Mouse (Mus musculus) adrenal gland, postnatal 14 days (tissue): ENCODE measurements around the gene Gm21119. TPM values are rescaled to one million over a fixed set of nuclear protein-coding genes. Genes with fewer than 3 reads are reported as not detected.
"Not testable (repeated sequence)": the region's sequence is repeated elsewhere in the genome, so short reads cannot be mapped to it uniquely, and the experiment has no call there.

Experiments
- DNase-seq: peaks from one replicate; pipeline ENCODE4 v3.0.0; 2021; ENCODE audit warnings: mixed read lengths
- long read RNA-seq, 2 experiments: library from polyadenylated mRNA; stranded (forward); transcript quantifications; one replicate each; pipeline ENCODE4 v2.0.0; 2021
- total RNA-seq: library from RNA; stranded (reverse); gene quantifications from 2 replicates; pipeline ENCODE4 v1.2.3, GENCODE M21; 2021

Gm21119 gene
- 0.37 TPM in 1 of 2 replicates, not detected in the other for total RNA-seq
- long read RNA-seq, experiment 1, result 0 reads
- long read RNA-seq, experiment 2, result 0 reads

DNA sequence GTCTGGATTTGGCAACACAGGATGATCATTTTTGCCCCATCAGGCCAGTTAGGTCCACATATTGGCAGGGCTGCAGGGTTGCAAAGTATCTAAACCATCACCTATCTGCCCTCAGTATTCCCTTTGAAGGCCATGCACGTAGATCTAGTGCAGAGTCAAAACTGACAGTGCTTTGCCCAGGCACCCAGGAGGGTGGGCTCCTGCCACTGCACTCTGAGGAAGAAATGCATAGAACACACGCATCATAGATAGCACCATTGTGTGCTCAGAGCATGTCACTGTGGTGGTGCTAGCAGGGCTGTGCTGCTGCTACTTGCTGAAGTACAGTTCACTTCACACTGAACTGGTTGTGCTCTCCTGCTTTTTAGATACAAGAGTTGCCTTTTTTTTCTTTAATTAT, at the start of gene Gm21119:
TSS of gene Gm21119 (plus strand) at position 301 of the 400 bp plus-strand sequence.
- DNase-seq, result not testable (repeated sequence)

DNA sequence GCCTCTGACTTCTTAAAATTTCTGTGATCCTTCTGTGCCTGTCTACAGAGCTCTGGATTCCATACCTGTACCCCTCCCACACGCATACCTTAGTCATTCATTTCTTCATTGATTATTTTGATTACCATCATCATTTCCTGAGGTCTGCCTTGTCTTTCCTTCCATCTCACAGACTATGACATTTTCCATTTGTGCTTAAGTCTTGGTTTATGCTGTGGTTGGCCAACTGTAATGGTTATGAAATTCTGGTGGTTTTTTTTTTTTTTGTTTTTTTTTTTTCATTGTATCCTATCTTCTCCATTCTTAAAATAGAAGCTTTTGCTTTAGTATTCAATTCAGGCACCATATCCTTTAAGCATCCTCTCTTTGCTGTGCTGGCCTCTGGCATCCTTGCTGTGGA, 48.0 kb upstream of the Gm21119 start:
- DNase-seq, result not testable (repeated sequence)

DNA sequence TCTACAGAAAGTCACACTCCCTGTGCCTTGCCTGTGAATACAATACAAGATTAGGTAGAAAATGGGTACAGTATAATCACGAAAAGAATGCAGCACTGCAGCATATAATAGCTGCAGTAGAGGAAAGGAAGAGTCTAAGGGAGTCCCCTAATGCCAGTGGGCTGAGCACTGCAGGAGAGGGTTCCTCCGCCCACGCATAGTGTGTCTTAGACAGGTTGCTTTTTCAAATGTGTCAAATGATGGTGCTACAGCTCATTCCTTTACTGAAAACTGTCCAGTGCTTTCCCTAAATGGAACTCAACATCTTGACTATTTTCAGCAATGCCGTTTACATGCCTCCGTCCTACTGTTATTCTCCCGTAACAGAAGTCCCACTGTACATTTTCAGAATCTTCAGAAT, 33.6 kb upstream of the Gm21119 start:
- DNase-seq, result not testable (repeated sequence)

DNA sequence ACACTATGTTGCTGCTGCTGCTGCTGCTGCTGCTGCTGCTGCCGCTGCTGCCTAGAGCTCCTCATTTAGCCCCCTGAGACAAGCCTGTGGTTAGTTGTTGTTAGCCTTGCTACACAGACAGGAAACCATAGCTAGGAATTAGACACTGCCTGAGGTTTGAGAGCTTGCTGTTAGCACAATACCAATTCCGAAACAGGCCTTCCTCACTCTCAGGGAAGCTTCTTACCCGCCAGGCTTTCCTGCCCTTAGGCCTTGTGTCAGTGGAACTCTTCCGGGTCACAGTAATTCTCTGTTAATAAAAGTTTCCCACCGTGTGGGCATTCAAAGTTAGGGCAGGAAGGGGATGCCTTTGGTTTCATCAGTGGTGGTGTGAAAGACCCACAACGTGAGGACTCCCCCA, 31.9 kb upstream of the Gm21119 start:
- DNase-seq, result not testable (repeated sequence)

DNA sequence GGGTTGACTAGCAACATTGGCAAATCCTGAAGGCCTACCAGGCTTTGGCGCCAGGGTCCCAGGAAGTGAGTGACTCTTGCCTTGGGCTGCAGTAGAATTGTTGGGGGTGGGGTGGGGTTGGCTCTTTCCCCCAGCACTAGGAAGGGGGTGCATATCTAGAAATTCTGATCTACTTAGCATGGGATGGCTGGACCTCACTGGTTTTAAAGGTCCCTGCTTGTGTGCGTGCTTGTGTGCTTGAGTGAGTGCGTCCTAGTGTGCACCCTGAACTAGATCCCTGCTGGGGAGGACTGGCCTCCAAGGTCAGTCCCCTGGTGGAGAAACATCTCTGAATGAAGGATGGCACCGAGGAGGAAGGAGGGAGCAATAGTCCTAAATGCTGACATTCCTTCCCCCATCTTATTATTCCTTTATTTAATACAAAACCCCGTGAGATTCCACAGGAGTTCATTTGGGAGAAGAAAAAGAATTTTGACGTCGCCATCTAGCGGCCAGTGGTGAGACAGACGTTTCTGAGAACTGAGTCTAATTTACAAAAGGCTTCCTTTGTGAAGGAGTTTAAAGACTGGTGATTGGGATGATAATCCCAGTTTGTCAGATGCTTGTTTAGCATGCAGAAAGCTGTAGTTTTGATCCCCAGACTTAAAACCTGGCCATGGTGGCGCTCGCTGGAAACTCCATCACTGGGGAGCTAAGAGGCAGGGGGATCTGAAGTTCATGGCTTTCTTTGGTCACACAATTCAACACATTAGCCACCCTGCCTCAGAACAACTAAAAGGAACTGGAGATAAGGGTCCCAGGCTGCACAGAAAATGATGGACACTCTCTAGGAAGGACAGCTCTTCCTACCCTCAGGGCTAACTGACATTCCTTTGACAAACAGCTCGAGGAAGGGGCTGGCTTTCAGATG, 26.2 kb upstream of the Gm21119 start:
- DNase-seq, result peak; percentile 4

DNA sequence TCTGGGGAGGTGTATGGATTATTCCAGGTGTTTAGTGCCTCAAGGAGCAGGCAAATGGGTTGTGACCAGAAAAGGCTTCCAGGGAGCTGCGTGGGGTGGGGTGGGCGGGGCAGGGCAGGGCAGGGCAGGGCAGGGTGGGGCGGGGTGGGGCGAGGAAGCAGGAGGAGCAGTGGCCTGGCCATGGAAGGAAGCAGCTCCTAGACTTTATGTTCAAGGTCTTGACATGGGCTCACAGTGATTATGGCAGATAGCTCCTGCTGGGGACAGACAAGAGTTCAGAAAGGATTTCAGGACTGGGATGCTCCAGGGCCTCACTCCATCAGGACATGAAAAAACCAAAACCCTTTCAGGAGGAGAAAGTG, 25.6 kb upstream of the Gm21119 start:
- DNase-seq, result peak; percentile 9

DNA sequence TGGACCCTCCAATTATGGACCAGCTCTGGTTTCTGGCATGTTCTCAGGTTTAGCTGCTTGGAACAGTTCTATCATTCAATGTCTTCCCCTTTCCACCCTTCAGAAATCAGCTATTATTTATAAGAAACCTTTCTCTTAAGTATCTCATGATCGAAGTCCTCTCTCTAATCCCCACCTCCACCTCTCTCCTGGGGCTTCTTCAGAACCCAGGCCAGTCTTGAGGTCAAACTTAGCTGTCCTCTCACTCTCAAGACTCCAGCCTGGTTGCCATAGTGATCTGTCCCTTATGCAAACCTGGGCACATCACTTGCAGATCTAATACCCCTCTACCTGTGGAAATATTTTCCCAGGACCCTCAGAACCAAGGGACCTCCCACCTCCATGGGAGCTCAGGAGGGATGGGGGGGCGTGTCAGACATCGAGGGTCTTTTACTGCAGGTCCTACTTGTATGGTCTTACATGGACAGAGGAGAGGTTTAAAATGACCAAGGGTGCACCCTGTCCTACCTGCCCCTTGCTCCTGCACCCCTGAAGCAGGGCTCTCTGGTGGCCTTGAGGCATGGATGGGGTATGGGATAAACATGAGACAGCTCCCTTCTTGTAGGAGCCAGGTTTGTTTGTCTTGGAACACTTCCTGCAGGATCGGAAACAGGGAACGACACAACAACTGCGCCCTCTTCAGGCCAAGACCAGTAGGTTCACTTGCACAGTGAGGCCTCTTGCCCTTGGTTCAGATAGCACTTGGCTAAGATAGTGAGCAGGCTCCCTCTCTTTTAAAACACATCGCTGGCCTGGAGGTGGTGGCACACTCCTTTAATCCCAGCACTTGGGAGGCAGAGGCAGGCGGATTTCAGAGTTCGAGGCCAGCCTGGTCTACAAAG, 24.4 kb upstream of the Gm21119 start:
- DNase-seq, result peak; percentile 9

DNA sequence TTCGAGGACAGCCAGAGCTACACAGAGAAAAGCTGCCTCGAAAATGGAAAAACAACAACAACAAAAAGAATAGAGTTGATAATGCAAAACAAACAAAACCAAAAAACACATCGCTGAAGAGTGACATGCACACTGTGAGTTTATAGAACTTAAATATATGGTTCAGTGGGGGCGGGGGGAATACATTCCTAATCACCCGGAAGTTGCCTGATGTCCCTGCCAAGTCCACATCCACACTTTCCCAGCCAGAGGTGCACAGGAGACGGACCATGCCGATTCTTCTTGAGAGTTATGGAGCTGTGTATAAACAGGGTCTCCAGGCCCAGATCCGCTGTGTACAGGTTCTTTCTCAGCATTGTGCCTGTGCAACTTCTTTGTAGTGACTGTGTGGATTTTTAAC, 23.7 kb upstream of the Gm21119 start:
- DNase-seq, result not testable (repeated sequence)

DNA sequence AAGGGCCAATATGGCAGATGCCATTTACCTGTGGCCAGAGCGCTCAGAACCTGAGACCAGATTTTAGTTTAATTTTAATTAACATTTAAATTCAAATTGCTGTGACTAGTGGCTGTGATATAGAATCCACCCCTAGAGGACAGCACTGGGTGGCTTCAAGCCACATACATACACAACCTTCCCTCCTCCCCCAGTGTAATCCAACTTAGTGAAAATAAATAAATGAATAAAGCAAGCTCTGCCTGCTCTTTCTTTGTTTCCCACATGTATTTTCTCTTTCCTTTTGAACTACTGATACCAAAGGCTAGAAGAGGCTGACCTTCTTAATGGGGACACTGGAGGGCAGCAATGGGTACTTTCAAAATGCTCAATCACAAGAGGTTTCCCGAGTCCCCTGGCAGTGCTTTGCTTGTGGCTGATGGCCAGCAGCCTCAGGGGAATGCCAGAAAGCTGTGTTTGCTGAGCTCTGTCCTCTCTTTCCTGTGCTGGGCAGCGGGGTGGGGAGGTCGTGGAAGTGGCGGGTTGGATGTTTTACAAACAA, 21.9 kb upstream of the Gm21119 start:
- DNase-seq, result not testable (repeated sequence)

DNA sequence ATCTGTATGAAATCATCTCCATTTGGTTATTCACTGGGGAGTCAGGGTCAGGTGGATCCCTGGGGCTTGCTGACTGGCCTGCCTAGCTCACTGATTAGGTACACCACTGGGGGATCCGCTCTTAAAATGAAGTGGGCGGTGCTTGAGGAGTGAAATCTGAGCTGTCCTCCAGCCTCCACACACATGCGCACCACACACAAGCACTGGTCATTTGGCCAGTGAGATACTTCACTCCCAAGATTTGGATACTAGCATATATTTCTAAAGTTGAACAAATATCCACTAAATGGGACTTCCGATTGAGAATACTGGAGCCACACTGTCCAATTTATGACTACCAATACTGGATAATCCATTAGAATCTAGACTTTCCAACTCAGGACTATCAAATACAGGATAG, 20.9 kb upstream of the Gm21119 start:
- peak; percentile 54 for DNase-seq

DNA sequence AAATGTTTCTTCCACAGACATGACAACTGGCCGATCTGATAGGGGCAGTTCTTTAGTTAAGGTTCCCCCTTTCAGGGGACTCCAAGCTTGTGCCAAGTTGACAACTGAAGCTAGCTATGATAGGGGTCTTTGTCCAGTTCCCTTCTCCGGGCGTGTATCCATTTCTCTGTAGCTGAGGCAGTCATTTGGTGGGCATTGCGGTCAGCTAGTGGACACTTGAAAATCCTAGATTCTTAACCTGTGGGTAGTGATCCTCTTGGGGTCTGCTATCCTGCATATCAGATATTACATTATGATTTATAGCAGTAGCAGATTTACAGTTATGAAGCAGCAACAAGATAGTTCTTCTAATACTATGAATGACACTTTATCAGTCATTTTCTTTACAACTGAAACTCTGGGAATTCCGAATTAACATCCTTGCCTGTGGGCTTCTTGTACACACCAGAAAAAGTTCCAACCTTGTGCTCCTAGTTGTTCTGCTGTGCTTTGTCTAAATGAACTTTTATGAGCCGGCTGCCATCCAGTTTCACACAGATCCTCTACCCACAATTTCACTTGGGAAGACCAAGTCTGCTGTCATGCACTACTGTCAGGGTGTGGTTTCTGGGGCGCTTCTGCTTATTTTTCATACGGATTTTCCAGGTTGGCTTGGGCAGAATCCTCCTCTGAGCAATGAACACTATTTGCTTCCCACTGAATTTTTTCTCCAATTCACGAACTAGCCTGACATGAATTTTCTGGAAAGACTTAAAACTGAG, 18.5 kb upstream of the Gm21119 start:
- DNase-seq, result peak; percentile 3

DNA sequence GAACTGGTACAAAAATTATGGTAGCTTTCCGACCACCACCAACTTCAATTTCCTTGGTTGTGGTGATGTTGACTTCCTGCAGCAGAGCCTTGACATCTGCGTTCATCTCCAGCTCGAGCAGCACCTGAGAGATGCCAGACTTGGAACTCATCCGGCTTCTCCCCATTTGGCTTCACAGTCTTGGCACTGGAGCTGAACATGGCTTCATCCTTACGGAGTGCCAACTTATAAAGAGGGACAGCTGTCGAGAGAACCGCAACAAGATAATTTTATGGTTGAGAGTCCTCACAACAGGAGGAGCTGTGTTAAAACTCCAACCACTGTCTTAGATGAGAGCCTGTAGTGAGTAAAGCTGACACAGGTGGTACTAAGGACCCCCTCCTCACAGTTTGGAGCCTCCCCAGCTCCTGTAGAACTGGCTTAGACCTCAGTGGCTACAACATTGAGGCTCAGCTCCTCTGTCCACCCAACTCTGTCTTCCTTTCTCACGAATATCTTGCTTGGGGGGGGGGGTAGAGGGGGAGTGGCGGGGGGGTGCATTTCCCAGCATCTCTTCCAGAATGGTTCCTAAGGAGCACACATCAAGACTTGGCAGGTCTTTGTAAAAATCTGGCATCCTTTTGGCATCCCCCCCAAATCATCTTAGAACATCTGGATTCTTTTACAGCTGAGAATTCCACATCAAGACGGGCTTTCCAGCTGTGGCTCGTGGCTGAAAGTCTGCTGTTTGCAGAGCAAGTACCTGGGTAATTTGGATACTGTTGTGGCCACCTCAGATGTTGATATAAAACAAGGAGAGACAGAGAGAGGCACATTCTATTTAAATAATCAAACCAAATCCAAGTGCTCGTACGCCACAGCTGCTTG, 17.6 kb upstream of the Gm21119 start:
- DNase-seq, result peak; percentile 33

DNA sequence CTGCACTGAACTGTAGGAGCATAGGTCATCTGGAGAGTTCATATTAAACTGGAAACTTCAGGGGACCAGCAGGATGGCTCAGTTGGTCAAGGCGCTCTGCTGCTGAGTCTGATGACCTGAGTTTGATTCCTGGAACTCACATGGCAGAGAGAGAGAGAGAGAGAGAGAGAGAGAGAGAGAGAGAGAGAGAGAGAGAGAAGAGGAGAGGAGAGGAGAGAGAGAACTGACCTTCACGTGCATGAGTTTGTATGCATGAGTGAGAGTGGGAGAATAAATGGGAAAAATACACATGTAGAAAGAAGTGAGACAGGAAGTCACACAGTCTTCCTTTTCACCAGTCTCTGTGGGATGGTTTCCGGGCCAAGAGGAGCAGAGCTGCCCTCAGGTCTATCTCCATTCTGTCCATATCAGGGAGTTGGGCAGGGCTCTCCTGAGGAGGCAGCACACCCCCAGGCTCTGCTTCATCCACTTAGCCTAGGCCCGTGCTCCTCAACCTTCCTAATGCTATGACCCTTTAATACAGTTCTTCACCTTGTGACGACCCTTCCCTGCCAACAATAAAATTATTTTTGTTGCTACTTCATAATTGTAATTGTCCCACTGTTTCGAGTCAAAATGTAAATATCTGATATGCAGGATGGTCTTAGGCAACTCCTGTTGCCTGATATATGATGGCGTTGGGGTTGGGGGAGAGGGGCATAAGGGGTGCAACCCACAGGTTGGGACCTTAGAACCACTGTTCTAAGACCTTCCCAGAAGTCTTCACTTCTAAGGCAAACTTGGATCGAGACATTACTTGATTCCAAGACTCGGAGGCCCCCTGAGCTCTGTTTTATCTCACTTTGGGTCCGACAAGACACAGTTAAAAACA, 16.2 kb upstream of the Gm21119 start:
- DNase-seq, result not testable (repeated sequence)

DNA sequence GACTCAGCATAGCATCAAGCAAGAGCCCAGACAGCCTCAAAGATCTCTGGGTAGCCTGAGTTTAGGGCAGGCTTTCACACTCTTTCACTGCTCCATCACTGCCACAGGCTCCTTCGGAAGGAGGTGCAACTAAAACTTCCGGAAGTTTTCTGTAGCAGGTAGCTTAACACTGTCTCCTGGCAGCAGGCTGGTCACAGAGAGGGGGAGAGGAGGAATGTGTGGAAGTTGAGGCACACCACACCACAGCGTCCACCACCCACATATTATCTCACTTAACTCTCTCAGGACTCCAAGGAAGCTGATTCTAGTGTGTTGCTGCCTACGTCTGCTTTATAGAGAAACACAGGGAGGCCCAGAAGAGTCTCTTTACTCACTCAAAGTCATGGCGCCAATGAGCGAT, 15.4 kb upstream of the Gm21119 start:
- not testable (repeated sequence) for DNase-seq

DNA sequence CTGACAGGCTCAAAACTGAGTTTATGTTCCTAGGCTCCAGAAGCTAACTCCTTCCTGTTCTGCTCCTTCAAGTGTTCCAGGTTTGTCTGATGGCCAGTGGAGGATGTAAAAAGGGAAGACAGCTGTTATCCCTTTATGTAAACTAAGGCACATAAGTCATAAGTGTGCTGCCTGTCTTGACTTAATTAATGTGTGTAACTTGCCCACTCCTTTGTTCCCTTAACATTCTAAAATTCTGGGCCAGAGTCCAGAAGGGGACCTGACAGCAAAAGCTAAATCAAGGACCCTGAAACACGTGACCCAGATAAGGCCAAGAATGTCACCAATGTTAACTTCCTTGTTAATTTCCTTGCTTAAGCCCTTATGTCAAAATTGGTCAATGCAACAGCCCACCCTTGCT, 3.9 kb upstream of the Gm21119 start:
- not testable (repeated sequence) for DNase-seq

DNA sequence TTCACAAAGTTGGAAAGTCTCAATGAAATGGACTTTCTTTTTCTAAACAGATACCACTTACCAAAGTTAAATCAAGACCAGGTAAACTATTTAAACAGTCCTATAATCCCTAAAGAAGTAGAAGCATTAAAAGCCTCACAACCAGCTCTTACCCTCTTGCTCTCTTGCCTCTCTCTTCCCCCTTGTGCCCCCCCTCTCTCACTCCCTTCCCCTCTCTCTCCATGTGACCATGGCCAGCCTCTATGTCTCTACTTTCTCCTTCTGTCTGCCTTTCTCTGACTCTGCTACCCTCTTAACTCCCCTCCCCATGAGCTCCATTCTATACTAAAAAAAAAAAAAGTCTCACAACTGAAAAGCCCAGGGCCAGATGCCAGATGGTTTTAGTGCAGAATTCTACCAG, 2.0 kb upstream of the Gm21119 start:
- DNase-seq, result not testable (repeated sequence)

DNA sequence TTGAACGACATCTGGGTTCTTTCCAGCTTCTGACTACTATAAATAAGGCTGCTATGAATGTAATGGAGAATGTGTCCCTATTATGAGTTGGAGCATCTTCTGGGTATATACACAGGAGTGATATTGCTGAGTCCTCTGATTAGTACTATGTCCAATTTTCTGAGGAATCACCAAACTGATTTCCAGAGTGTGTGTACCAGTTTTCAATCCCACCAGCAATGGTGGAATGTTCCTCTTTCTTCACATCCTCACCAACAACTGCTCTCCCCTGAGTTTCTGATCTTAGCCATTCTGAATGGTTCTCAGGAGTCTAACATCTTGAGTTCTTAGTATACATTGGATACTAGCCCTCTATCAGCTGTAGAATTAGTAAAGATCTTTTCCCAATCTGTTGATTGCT, 16.0 kb downstream of the Gm21119 start:
- DNase-seq, result not testable (repeated sequence)

DNA sequence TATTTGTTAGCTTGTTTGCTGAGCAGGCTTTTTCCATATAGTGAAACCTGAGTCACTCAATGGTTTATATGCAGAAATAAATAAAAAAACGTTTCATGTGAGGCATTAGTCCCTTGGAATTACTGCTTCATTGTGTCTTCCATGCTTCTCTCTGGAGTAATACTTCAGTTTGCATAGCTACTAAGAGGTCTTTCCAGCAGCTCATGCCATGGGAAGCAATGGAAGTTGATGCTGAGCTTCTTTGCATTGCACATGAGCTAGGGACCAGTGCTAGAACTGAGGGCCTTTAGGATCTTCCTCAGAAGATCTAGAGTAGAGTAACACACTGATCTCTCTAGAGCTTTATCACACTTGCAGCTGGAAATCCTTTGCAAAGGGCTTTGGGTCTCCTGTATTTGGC, 23.2 kb downstream of the Gm21119 start:
- not testable (repeated sequence) for DNase-seq

DNA sequence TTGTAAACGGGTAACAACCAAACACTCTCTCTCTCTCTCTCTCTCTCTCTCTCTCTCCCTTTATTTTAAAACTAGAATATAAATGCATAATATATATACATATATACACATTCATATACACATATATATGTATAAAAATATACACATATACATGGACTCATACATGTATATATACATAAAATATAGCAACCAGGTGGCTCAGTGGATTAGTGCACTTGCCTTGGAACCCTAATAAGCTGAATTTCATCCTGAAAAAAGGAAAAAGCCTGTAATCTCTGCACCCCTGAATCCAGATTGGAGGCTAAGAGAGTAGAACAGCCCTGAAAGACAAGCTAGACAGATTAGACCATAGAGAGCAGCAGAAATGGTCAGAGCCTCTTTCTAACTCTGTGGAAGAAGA, 28.8 kb downstream of the Gm21119 start:
- peak; percentile 1 for DNase-seq

DNA sequence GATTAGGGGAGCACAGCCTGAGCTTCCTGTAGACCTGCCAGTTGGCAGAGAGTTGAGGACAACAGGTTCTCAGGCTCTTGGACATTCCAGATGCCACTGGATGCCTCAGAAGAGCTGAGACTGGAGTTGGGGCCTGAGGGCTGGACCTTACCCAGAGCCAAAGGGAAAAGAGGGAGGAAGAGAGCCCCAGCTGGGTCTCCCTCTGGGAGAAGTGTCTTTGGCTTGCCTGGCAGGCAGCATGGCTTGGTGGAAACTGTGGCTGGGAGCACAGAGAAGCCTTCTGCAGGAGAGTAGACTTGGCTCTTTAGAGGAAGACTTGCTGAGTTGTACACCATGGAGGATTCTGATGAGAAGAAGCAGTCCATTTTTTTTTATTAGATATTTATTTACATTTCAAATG, 38.3 kb downstream of the Gm21119 start:
- peak; percentile 12 for DNase-seq
